Comparison of ENCODE assay signal across 21 mouse cellular contexts in genomic region chr4:130893688-130894087, GRCm38 (mm10). TPM values are rescaled to one million over a fixed set of nuclear protein-coding genes. Genes with fewer than 3 reads are reported as not detected.
DNase-seq lines count a peak whose midpoint lies in the region; ATAC-seq and TF ChIP-seq lines count a peak whose summit lies in the region.
"Had no signal": no experiment of that assay in that cellular context is flagged by ENCODE, and none has a peak within 500 bp of the region (broad histone marks: within the 10 kb centered on the region; RNA-seq: fewer than 3 reads in every experiment).

No protein-coding gene starts in this region.

- no peaks in the 10 kb centered on the region for H3K4me1 ChIP-seq in lung, embryonic 14.5 days (ENCODE audit: insufficient read depth)
- H3K4me1 ChIP-seq in CH12.LX (ENCODE audit: control insufficient read depth in 1 of 2, insufficient read depth in 2 of 2): peaks cover 26 to 29% of the 10 kb centered on the region in 2 experiments
- H3K4me1 ChIP-seq: midbrain, embryonic 15.5 days had no signal

- no peak overlapping the region for H3K4me2 ChIP-seq in lung, embryonic 14.5 days
- no peak overlapping the region for H3K4me2 ChIP-seq in CH12.LX (ENCODE audit: insufficient read depth, low read depth, poor library complexity, severe bottlenecking)
- H3K4me2 ChIP-seq: embryonic facial prominence, embryonic 12.5 days; limb, embryonic 15.5 days; lung, embryonic 15.5 days; midbrain, embryonic 15.5 days had no signal

- dilution Hi-C loops in CH12.LX (cut with MboI; ENCODE audit: extremely low pct_ligation_motif_present, extremely low pct_unique_long_range_greater_than_20kb, low sequenced_read_pairs): no loop called here

- no peak for ATAC-seq in lung, embryonic 14.5 days (ENCODE audit: insufficient read depth)
- ATAC-seq: forebrain, embryonic 16.5 days; midbrain, embryonic 15.5 days had no signal

- H3K79me2 ChIP-seq in CH12.LX (replicated peaks; ENCODE audit: control insufficient read depth, extremely low read depth, insufficient read depth, poor library complexity, severe bottlenecking): no peaks in the 10 kb centered on the region

- no peak overlapping the region for H3K27ac ChIP-seq in gastrocnemius, adult 2 months
- no peak overlapping the region for H3K27ac ChIP-seq in lung, embryonic 14.5 days (ENCODE audit: low read depth)
- H3K27ac ChIP-seq in CH12.LX (ENCODE audit: insufficient read depth, low read depth): no peak overlapping the region
- H3K27ac ChIP-seq: embryonic facial prominence, embryonic 12.5 days; hindbrain, embryonic 10.5 days; limb, embryonic 15.5 days; lung, embryonic 15.5 days; midbrain, embryonic 15.5 days had no signal

- no peak for DNase-seq in gastrocnemius, adult 2 months
- no peak for DNase-seq in gastrocnemius, postnatal 10 days
- DNase-seq in lung, embryonic 14.5 days: no peak
- no peak for DNase-seq in lung, postnatal 25 days (ENCODE audit: low spot score)
- DNase-seq in CH12.LX (ENCODE audit: extremely low read depth): no peak
- DNase-seq in brain, embryonic 14.5 days (ENCODE audit: low read depth): no peak
- DNase-seq in left cerebral cortex, postnatal 14 days (ENCODE audit: low spot score in 2 of 2): no peak
- DNase-seq: cerebellum, adult 11-12 months; cerebellum, postnatal 25 days; heart, adult 11 months; retina, postnatal 1 day; right cerebral cortex, postnatal 4 days had no signal

- 61% methylated on average over 5 of the region's 5 CpGs for WGBS in lung, embryonic 14.5 days

- H3K9me3 ChIP-seq in lung, embryonic 14.5 days (ENCODE audit: low read depth, low read length): no peaks in the 10 kb centered on the region
- peaks cover 4% of the 10 kb centered on the region for H3K9me3 ChIP-seq in CH12.LX (replicated peaks; ENCODE audit: low read length)
- H3K9me3 ChIP-seq: embryonic facial prominence, embryonic 12.5 days; hindbrain, embryonic 10.5 days; limb, embryonic 15.5 days; lung, embryonic 15.5 days; midbrain, embryonic 15.5 days had no signal

- in situ Hi-C loops in CH12.LX (cut with MboI; ENCODE audit: low pct_ligation_motif_present, low pct_unique_long_range_greater_than_20kb, low sequenced_read_pairs): no loop called here

- TF ChIP-seq EP300 in CH12.LX (IDR thresholded peaks at IDR 0.05; ENCODE audit: low read length): no peak

- TF ChIP-seq RAD21 in CH12.LX (IDR thresholded peaks at IDR 0.05; ENCODE audit: low read depth, low read length): peak; percentile 34

- H3K9ac ChIP-seq in lung, embryonic 14.5 days: no peak overlapping the region
- no peak overlapping the region for H3K9ac ChIP-seq in CH12.LX (ENCODE audit: insufficient read depth, low read depth)
- H3K9ac ChIP-seq: embryonic facial prominence, embryonic 12.5 days; limb, embryonic 15.5 days; lung, embryonic 15.5 days; midbrain, embryonic 15.5 days had no signal

- H3K4me3 ChIP-seq in gastrocnemius, adult 2 months: no peak overlapping the region
- no peak overlapping the region for H3K4me3 ChIP-seq in lung, embryonic 14.5 days (ENCODE audit: low read depth, low read length)
- H3K4me3 ChIP-seq in CH12.LX (replicated peaks in 1 of 3; ENCODE audit: low read depth in 2 of 3, low read length in 2 of 3, poor library complexity in 1 of 3): no peak overlapping the region
- H3K4me3 ChIP-seq: embryonic facial prominence, embryonic 12.5 days; hindbrain, embryonic 10.5 days; limb, embryonic 15.5 days; lung, embryonic 15.5 days; midbrain, embryonic 15.5 days had no signal

- no peaks in the 10 kb centered on the region for H3K27me3 ChIP-seq in lung, embryonic 14.5 days (ENCODE audit: insufficient read depth, low read length)
- peaks cover 37% of the 10 kb centered on the region for H3K27me3 ChIP-seq in CH12.LX (replicated peaks)
- H3K27me3 ChIP-seq: embryonic facial prominence, embryonic 12.5 days; limb, embryonic 15.5 days; lung, embryonic 15.5 days had no signal

- no peaks in the 10 kb centered on the region for H3K36me3 ChIP-seq in lung, embryonic 14.5 days (ENCODE audit: insufficient read depth)
- H3K36me3 ChIP-seq in CH12.LX (replicated peaks in 1 of 2; ENCODE audit: control insufficient read depth in 1 of 2, insufficient read depth in 1 of 2, low read length in 1 of 2): no peaks in the 10 kb centered on the region
- H3K36me3 ChIP-seq: embryonic facial prominence, embryonic 12.5 days; hindbrain, embryonic 10.5 days; limb, embryonic 15.5 days; lung, embryonic 15.5 days; midbrain, embryonic 15.5 days had no signal

- intact Hi-C loops in gastrocnemius, adult 2 months (cut with DNase I): no loop called here
- intact Hi-C loops in left cerebral cortex, postnatal 14 days (cut with DNase I): no loop called here

- no peak for TF ChIP-seq POLR2A in CH12.LX (IDR thresholded peaks at IDR 0.05; ENCODE audit: low read depth, low read length)
- TF ChIP-seq POLR2A in brain, embryonic 14.5 days (IDR thresholded peaks at IDR 0.05; ENCODE audit: borderline replicate concordance, extremely low read depth, insufficient read depth, insufficient read length, poor library complexity, severe bottlenecking): no peak

- peak; percentile 12; the same call in 1 of the 2 replicates for TF ChIP-seq CTCF in gastrocnemius, adult 2 months (IDR thresholded peaks at IDR 0.05)
- peak; percentile 22; the same call in 1 of the 2 replicates for TF ChIP-seq CTCF in lung, embryonic 14.5 days (IDR thresholded peaks at IDR 0.05; ENCODE audit: low read depth)
- TF ChIP-seq CTCF in CH12.LX (conservative IDR thresholded peaks at IDR 0.05 in 1 of 2, IDR thresholded peaks at IDR 0.05 in 1 of 2; ENCODE audit: low read depth in 2 of 2, low read length in 2 of 2): peak in 1 of 2 experiments; percentile 49; a peak in 2 of 4 replicates
- peak; percentile 27; the same call in 1 of the 2 replicates for TF ChIP-seq CTCF in brain, embryonic 14.5 days (IDR thresholded peaks at IDR 0.05; ENCODE audit: borderline replicate concordance, extremely low read depth, insufficient read depth, insufficient read length)

TF ChIP-seq in CH12.LX, 34 proteins besides CTCF, POLR2A, EP300 and RAD21:
- TF ChIP-seq ETS1 (conservative IDR thresholded peaks at IDR 0.05; ENCODE audit: low read depth, low read length): no peak
- TF ChIP-seq MEF2A (IDR thresholded peaks at IDR 0.05; ENCODE audit: borderline replicate concordance, low read depth, low read length): no peak
- TF ChIP-seq SMC3 (IDR thresholded peaks at IDR 0.05; ENCODE audit: low read depth, low read length): peak; percentile 53
- TF ChIP-seq MAFK (IDR thresholded peaks at IDR 0.05; ENCODE audit: insufficient replicate concordance, low read length): no peak
- TF ChIP-seq MXI1 (IDR thresholded peaks at IDR 0.05; ENCODE audit: low read depth, low read length): no peak
- no peak for TF ChIP-seq TCF12 (IDR thresholded peaks at IDR 0.05; ENCODE audit: low read depth, low read length)
- TF ChIP-seq ZMIZ1 (IDR thresholded peaks at IDR 0.05; ENCODE audit: low read depth, low read length): no peak

RNA-seq across cellular contexts. Expression of gene Laptm5, which starts 19.2 kb away (rescaled TPM):
- total RNA-seq in gastrocnemius, adult 2 months (2021): 1 to 10 TPM; 2.5 to 5.3 TPM
- 10 to 100 TPM; 10.9 to 14.8 TPM for total RNA-seq in gastrocnemius, postnatal 10 days (2021)
- 39.1 and 42.5 TPM in 2 replicates for polyA plus RNA-seq in lung, embryonic 14.5 days (2014; fragmentation: Nextera tagmentation; extraction: Ambion mirVana)
- total RNA-seq in CH12.LX (2012; rRNA removed) (182 and 225 TPM in 2 replicates), CH12.LX (2014; rRNA removed) (32.3 and 41.1 TPM in 2 replicates)
- polyA plus RNA-seq in CH12.LX (2012; ENCODE audit: insufficient read length, low read depth): 486 and 594 TPM in 2 replicates
- polyA plus RNA-seq in brain, embryonic 14.5 days (2012; rRNA removed): 22.6 and 26.5 TPM in 2 replicates
- 10 to 100 TPM; 35.3 to 38.3 TPM for total RNA-seq in left cerebral cortex, postnatal 14 days (2021)

RNA-seq across cellular contexts. Expression of gene Matn1, which starts 50.5 kb away (rescaled TPM):
- total RNA-seq in gastrocnemius, adult 2 months (2021): not detected
- under 1 TPM in 1 of 2 experiments, not detected in 1; 0.16 TPM for total RNA-seq in gastrocnemius, postnatal 10 days (2021)
- polyA plus RNA-seq in lung, embryonic 14.5 days (2014; fragmentation: Nextera tagmentation; extraction: Ambion mirVana): not detected in 2 replicates
- total RNA-seq in CH12.LX (2012; rRNA removed) (1.8 and 3.5 TPM in 2 replicates), CH12.LX (2014; rRNA removed) (0.30 and 0.52 TPM in 2 replicates)
- polyA plus RNA-seq in CH12.LX (2012; ENCODE audit: insufficient read length, low read depth): 0.37 and 0.76 TPM in 2 replicates
- 0.29 and 0.81 TPM in 2 replicates for polyA plus RNA-seq in brain, embryonic 14.5 days (2012; rRNA removed)
- 1 to 10 TPM; 2.0 to 2.4 TPM for total RNA-seq in left cerebral cortex, postnatal 14 days (2021)
- total RNA-seq: gastrocnemius, adult 18-20 months; megakaryocyte, adult 5-6 weeks had no signal
- polyA plus RNA-seq: forebrain, embryonic 16.5 days; hindbrain, embryonic 10.5 days; intestine, embryonic 14.5 days had no signal
